Mouse (Mus musculus) fat pad, adult 2 months (tissue): ENCODE measurements around the gene Gm16867.
"Not testable (repeated sequence)": the region's sequence is repeated elsewhere in the genome, so short reads cannot be mapped to it uniquely, and the experiment has no call there.

ENCODE experiments used
- DNase-seq: peaks from one replicate; pipeline ENCODE4 v3.0.0-alpha.2; 2011; ENCODE audit warnings: low read depth, low spot score; ENCODE audit errors: extremely low read depth

The Gm16867 gene

DNA sequence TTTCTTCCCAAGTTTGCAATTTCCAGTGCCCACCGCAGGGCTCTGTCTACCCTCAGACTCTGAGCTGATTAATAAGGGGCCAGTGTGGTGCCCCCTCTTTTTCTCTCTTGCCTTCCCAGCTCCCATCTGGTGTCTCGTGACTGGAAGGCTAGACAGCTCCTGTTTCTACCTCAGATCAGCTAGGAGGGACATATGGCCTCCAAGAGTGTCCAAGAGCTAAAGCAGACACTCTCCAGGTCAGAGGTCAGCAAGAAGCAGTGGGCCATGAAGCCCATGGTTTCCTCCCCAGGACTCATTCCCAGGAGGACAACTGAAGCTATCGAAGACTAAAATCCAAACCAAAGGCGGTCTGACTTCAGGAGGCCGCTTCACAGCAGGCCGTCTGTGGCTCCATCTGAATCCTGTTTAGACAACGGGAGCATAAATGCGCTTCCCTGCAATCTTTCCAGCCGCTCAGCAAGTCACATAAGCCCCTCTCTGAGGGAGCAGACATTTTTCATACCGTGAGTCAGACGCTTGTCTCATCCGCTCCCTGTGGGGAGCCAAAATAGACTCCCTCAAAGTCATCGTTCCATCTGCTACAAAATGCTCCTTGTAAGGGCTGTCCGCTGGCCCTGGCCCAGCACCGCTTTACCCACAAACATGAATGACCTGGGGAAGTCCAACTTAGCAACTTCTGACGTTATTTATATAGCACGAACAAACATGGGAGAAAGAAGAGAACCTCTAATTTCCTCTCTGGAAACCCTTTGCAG is 35.4 kb downstream of the Gm16867 start:
- DNase-seq, result not testable (repeated sequence)

DNA sequence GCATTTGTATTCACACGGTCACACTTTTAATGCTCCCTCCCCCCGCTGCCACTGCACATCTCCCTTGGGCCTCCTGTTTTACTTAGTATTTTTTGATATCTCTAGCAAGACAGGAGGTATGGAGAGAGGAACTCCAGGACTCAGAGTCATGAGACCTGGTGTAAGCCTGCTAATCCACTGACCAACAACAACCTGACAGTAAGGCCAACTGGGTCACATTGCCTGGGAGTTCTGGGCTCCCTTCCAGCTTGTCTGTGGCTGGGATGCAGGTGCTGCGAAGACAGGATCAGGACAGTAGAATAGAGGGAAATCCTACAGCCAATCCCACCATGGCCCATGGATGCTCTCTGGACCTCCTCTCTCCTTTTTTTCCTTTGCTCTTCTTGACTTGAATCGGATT is 38.7 kb downstream of the Gm16867 start:
- DNase-seq, result not testable (repeated sequence)

DNA sequence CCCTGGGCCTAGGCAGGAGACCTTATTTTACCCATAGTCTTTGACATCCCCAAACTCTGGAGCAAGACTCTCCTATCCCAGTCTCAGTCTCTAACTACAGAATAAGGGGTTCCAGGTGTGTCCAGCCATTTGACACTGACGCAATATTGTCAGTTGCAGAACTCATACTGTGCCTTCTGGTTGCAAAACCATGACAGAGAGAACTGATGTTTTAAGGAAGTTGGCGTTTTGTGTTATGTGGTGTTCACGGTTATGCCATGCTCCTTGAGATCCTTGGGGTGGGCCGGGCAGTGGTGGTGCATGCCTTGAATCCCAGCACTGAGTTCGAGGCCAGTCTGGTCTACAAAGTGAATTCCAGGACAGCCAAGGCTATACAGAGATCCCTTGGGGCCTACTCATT is 45.5 kb downstream of the Gm16867 start:
- DNase-seq, result not testable (repeated sequence)

DNA sequence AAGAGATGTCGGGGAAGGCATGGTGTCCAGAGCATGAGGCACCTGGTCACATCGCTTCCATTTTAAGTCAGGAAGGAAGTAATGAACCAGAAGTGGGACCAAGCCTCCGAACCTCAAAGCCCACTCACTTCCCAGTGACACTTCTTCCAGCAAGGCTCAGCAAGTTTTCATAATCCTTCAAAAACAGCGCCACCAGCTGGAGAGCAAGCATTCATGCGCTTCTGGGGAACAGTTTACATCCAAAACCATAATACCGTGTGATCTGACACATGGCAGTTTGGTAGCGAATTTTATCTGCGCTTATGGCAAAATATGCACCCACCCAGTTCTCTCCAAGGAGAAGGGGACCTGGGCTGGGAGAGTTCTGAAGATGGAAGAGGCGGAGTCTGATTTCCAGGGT is 48.5 kb downstream of the Gm16867 start:
- DNase-seq, result not testable (repeated sequence)

DNA sequence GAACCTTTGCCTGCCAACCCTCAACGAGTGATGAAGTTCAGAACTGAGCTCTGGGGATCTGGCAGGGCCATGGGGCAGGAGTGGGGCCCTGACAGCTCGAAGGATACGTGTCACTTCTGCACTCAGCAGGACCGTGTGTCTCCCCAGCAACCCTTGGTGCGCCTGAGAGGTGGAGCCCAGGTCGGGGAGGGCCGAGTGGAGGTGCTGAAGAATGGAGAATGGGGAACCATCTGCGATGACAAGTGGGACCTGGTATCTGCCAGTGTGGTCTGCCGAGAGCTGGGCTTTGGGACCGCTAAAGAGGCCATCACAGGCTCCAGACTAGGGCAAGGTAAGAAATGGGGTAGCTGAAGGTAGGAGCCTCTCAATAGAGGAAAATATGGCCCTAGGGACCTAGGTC is 54.3 kb downstream of the Gm16867 start:
- not testable (repeated sequence) for DNase-seq

DNA sequence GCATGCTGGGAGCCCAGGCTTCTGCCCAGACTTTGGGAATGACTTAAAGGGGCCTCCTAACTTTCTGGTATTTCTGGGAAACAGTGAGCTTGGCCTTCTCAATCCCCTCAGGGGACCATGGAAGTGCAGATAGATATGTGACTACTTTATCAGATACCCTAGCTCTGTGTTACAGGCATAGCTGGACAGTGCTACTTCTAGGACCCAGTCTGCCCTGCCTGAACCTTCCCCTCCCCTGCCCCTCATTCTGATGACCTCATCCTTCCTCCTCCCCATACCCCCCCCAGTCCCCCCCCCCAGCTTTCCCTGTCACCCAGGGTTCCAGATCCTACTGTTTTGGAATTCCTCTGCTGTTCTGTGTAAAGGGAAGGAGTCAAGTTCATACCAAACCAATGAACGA is 56.2 kb downstream of the Gm16867 start:
- DNase-seq, result not testable (repeated sequence)

DNA sequence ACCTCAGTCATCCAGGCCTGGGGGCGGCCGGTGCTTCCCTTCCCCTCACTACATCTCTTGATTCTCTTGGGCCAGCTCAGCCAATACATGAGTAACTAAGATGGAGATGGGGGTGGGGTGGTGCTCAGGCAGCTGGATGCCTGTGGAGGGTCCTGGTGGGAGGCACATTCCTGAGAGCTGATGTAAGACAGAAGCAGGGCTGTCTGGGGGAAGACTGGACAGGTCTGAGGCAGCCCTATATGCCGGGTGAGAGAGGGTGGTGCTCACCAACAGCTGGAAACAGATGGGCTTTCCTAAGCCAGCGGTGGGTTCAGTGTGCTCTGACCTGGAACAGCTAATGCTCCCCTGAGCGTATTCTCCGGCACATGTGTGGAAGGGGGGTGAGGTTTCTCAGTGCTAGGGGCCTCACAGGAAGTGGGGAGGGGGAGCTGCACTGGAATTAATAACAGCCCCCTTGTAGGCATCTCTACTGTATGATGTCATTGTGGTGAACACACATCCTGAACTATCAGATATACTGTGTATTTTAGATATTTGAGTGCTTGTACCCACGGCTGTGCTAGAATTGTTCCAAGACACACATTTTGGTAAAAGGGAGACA is 60.0 kb downstream of the Gm16867 start:
- DNase-seq, result not testable (repeated sequence)

DNA sequence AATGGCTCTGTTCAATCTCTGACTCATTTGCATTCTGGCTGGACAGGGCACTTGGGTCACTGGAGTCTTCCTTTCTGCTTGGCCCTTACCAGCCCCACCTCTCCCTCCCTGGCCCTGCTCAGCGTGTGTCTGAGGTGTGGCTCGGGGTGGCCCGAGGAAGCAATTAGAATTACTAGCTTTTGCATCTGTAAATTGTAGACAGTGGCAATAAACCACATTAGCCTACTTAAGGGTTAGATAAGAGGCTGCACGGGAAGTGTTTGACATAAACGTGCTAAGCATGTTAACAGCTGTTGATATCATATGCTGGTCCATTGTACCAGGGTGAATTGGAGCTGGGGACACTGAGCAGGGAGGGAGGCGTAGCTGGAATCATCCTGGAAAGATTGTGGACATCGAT is 62.2 kb downstream of the Gm16867 start:
- not testable (repeated sequence) for DNase-seq

DNA sequence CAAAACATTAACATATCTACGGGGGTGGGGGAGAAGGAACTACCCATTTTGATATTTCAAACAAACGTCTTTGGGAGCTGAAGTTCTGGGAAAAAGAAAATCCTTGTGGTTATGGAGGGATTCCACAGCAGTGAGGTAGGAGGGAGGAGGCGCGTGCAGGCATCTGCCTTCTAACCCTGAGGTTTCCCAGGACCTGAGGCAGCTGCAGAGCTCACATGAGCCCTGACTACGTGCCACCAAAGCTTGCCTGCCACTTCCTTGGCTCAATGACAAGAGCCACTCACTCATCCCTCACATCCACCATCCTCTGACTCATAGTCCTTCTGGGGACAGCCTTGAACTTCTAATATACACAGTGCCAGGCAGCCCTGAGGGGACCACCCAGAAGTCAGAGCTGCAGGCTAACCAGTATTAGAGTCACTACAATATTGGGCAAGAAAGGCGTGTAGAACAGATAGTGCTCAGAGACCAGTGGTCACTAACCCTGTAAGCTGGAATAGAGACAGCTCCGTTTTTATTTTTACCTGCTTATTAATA is 64.4 kb downstream of the Gm16867 start:
- DNase-seq, result not testable (repeated sequence)

DNA sequence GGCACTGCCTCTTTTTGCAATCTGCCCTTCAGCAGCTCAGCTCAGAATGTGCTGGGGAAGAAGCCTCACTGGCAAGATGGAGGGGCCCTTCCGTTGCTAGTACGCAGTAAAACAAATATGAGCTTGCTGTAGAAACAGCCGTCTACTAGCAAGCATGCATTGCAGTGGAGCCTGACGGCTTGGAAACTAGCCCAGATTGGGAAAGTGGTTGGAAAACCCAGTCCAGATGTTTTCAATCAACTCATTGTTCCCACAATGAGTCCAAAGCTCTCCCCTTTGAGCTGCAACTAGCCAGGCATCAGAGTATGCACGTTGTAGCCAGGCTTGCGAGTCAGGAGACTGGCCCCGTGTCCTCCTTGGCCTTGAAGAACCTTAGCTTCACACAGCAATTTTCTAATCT is 82.2 kb downstream of the Gm16867 start:
- not testable (repeated sequence) for DNase-seq

DNA sequence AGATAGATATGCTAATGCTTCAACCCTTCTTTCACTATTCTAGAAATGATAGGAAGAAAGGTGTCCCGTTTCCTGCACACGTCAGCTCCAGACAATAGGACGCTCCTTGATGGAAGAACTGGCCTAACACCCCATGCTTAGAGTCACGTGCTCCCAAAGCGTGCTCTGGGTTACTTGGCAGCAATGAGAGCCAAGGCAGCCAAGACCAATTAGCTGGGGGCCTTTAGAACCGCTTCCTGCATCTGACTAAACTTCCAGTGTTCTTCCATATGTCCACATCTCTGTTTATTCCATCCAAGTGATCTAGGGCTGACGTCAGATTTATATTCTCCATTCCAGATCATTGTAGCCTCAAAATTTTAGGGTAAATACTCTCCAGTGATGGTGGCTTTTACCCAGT is 85.6 kb downstream of the Gm16867 start:
- not testable (repeated sequence) for DNase-seq
